Mouse (Mus musculus): ENCODE data around the gene Ift74.

- no peak for TF ChIP-seq E2F4 (IDR thresholded peaks at IDR 0.05; ENCODE audit: insufficient read depth)
- TF ChIP-seq POLR2A (IDR thresholded peaks at IDR 0.05; ENCODE audit: insufficient read length, low read depth) = no peak
- TF ChIP-seq USF1 (IDR thresholded peaks at IDR 0.05; ENCODE audit: low read depth) = no peak
- no peak for TF ChIP-seq TCF3 (IDR thresholded peaks at IDR 0.05; ENCODE audit: insufficient read length, low read depth)
Measured at GRCm38 (mm10) chr4:94737326-94738295, 123.3 kb downstream of the Ift74 start.
